Mouse (Mus musculus): ENCODE results near the gene Dkc1.

Gene Dkc1

GRCm38 (mm10) chrX:75143124-75143555, 47.5 kb downstream of the Dkc1 start:
- peak; percentile 12 for DNase-seq (ENCODE audit: extremely low spot score)

GRCm38 (mm10) chrX:75148414-75148813, 52.8 kb downstream of the Dkc1 start:
- DNase-seq (ENCODE audit: extremely low spot score), result no peak

- no peak for DNase-seq (ENCODE audit: extremely low spot score)
Observed at GRCm38 (mm10) chrX:75150304-75150703, 54.6 kb downstream of the Dkc1 start.

- DNase-seq (ENCODE audit: extremely low spot score), result no peak
Observed at GRCm38 (mm10) chrX:75152249-75152648, 56.6 kb downstream of the Dkc1 start.

GRCm38 (mm10) chrX:75155576-75156243, 60.1 kb downstream of the Dkc1 start:
- DNase-seq (ENCODE audit: extremely low spot score), result peak; percentile 56

Data from embryo, embryonic 9.5 days (tissue).